Mouse (Mus musculus): Measurements from ENCODE around the gene Rbp4. TPM values are rescaled to one million over a fixed set of nuclear protein-coding genes. Genes with fewer than 3 reads are reported as not detected.

Gene Rbp4
- 1.1 and 1.3 TPM in 2 replicates for polyA plus RNA-seq (2015; fragmentation: Nextera tagmentation; extraction: Ambion mirVana)

DNA sequence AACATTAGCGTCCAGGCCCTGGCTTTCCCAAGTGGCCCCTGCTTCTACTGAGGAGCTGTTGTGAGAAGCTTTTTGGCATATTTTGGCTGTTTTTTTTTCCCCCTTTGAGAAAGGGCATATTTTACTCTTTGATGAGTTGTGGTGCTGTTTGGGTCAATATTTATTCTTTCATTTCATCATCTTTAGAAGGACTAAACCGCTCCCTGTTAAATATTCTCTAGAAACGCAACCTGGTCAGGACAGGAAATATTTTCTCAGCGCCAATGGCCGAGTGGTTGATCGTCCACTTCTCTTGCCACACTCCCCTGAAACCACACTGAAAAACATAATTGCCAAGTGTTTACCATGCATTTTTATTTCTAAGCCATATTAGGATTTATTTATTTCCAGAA is at the start of gene Rbp4:
TSS of gene Rbp4 (minus strand) at position 63 of the 392 bp plus-strand sequence.
- no peak for ATAC-seq
- H3K4me1 ChIP-seq (replicated peaks; ENCODE audit: control insufficient read depth, insufficient read depth, low read length), result peaks cover 10% of the 10 kb centered on the region
- no peak within 1 kb of the TSS for H3K27ac ChIP-seq (ENCODE audit: low read length)
- H3K36me3 ChIP-seq (ENCODE audit: control insufficient read depth, insufficient read depth), result no peaks in the 10 kb centered on the region
- peaks cover 14% of the 10 kb centered on the region for H3K27me3 ChIP-seq (replicated peaks; ENCODE audit: control insufficient read depth, insufficient read depth, low read length)
- peak within 1 kb of the TSS; percentile 61 for H3K9ac ChIP-seq (replicated peaks; ENCODE audit: low read depth, low read length)
- 72% methylated on average over 6 of the region's 6 CpGs for WGBS
- H3K4me3 ChIP-seq (replicated peaks; ENCODE audit: low read length), result peak within 1 kb of the TSS; percentile 59
- no peaks in the 10 kb centered on the region for H3K9me3 ChIP-seq (ENCODE audit: control insufficient read depth, low read length)
- peak within 1 kb of the TSS; percentile 83 for H3K4me2 ChIP-seq (ENCODE audit: low read length)

GRCm38 (mm10) chr19:38164633-38165032 is 39.6 kb upstream of the Rbp4 start:
- H3K27me3 ChIP-seq (replicated peaks; ENCODE audit: control insufficient read depth, insufficient read depth, low read length), result no peaks in the 10 kb centered on the region
- no peaks in the 10 kb centered on the region for H3K9me3 ChIP-seq (ENCODE audit: control insufficient read depth, low read length)
- no peak for ATAC-seq
- WGBS, result 46% methylated on average over 2 of the region's 2 CpGs
- no peaks in the 10 kb centered on the region for H3K4me1 ChIP-seq (replicated peaks; ENCODE audit: control insufficient read depth, insufficient read depth, low read length)
- no peak overlapping the region for H3K4me2 ChIP-seq (ENCODE audit: low read length)
- no peak overlapping the region for H3K9ac ChIP-seq (replicated peaks; ENCODE audit: low read depth, low read length)
- H3K27ac ChIP-seq (ENCODE audit: low read length), result no peak overlapping the region
- no peaks in the 10 kb centered on the region for H3K36me3 ChIP-seq (ENCODE audit: control insufficient read depth, insufficient read depth)
- no peak overlapping the region for H3K4me3 ChIP-seq (replicated peaks; ENCODE audit: low read length)

DNA sequence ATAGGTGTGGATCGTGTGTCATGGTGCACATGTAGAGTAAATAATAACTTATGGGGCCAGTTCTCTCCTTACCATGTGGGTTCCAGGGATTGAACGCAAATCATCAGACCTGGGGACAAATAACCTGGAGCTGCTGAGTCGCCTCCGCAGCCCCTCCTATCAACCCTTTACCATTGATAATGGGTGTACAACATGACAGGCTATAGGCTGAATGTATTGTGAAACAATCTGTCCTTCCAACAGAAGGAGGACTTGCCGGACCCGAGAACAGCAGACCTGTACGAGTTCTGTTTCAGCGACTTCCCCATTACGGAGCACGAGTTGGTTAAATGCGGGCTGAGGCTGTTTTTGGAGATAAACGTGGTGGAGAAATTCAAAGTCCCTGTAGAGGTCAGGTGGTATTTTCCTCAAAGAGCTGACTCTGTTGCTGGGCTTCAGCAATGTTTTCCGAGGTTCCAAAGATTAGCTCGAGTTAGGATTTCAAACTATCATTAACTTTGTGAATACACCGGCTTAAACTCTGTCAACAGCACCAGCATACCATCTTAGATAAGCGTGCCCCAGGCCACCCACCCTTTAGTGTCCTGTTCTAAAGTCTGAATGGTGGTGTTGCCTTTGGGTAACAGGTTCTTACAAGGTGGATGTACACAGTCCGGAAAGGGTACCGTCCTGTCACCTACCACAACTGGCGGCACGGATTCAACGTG is 36.7 kb upstream of the Rbp4 start:
- no peak for ATAC-seq
- Histone ChIP-seq H3K4me2 (ENCODE audit: low read length) (no peak overlapping the region), H3K27me3 (replicated peaks; ENCODE audit: control insufficient read depth, insufficient read depth, low read length) (no peaks in the 10 kb centered on the region), H3K9ac (replicated peaks; ENCODE audit: low read depth, low read length) (no peak overlapping the region), H3K27ac (ENCODE audit: low read length) (no peak overlapping the region), H3K36me3 (ENCODE audit: control insufficient read depth, insufficient read depth) (no peaks in the 10 kb centered on the region), H3K4me3 (replicated peaks; ENCODE audit: low read length) (no peak overlapping the region), H3K4me1 (replicated peaks; ENCODE audit: control insufficient read depth, insufficient read depth, low read length) (no peaks in the 10 kb centered on the region), H3K9me3 (ENCODE audit: control insufficient read depth, low read length) (no peaks in the 10 kb centered on the region)
- 94% methylated on average over 21 of the region's 21 CpGs for WGBS

GRCm38 (mm10) chr19:38156243-38156642 is 31.2 kb upstream of the Rbp4 start:
- Histone ChIP-seq H3K9ac (replicated peaks; ENCODE audit: low read depth, low read length) (no peak overlapping the region), H3K4me3 (replicated peaks; ENCODE audit: low read length) (no peak overlapping the region), H3K27me3 (replicated peaks; ENCODE audit: control insufficient read depth, insufficient read depth, low read length) (no peaks in the 10 kb centered on the region), H3K27ac (ENCODE audit: low read length) (no peak overlapping the region), H3K4me2 (ENCODE audit: low read length) (no peak overlapping the region), H3K36me3 (ENCODE audit: control insufficient read depth, insufficient read depth) (no peaks in the 10 kb centered on the region), H3K9me3 (ENCODE audit: control insufficient read depth, low read length) (no peaks in the 10 kb centered on the region), H3K4me1 (replicated peaks; ENCODE audit: control insufficient read depth, insufficient read depth, low read length) (no peaks in the 10 kb centered on the region)
- WGBS, result 98% methylated on average over 1 of the region's 1 CpGs
- ATAC-seq, result no peak

DNA sequence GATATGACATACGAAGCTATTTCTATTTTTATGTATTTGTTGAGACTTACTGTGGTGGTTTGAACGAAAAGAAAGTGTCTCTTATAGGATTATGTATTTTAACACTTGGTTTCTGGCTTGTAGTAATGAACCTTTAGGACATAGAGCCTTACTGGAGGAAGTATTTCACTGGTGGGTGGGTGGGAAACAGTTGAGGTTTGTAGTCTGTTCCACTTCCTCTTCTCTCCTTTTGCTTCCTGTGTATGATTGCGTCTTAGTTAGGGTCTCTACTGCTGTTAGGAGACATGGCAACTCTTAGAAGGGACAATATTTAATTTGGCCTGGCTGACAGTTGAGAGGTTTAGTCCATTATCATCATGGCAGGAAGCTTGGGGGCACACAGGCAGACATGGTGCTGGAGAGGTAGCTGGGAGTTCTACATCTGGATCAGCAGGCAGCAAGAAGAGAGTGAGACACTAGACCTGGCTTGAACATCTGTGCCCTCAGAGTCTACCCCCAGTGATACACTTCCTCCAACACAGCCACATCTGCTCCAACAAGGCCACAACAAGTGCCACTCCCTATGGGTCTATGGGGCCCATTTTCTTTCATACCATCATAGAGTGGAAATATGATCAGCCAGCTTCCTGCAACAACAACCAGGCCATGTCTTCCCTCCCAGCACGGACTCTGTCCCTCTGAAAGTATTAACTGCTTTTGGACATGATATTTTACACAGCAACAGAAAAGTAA is 18.6 kb upstream of the Rbp4 start:
- H3K4me2 ChIP-seq (ENCODE audit: low read length), result no peak overlapping the region
- no peaks in the 10 kb centered on the region for H3K27me3 ChIP-seq (replicated peaks; ENCODE audit: control insufficient read depth, insufficient read depth, low read length)
- WGBS, result 79% methylated on average over 4 of the region's 4 CpGs
- H3K27ac ChIP-seq (ENCODE audit: low read length), result no peak overlapping the region
- no peak overlapping the region for H3K9ac ChIP-seq (replicated peaks; ENCODE audit: low read depth, low read length)
- no peaks in the 10 kb centered on the region for H3K9me3 ChIP-seq (ENCODE audit: control insufficient read depth, low read length)
- no peaks in the 10 kb centered on the region for H3K4me1 ChIP-seq (replicated peaks; ENCODE audit: control insufficient read depth, insufficient read depth, low read length)
- ATAC-seq, result no peak
- no peaks in the 10 kb centered on the region for H3K36me3 ChIP-seq (ENCODE audit: control insufficient read depth, insufficient read depth)
- no peak overlapping the region for H3K4me3 ChIP-seq (replicated peaks; ENCODE audit: low read length)

GRCm38 (mm10) chr19:38134806-38135205 is 9.7 kb upstream of the Rbp4 start:
- H3K4me3 ChIP-seq (replicated peaks; ENCODE audit: low read length), result no peak overlapping the region
- no peaks in the 10 kb centered on the region for H3K27me3 ChIP-seq (replicated peaks; ENCODE audit: control insufficient read depth, insufficient read depth, low read length)
- H3K4me2 ChIP-seq (ENCODE audit: low read length), result no peak overlapping the region
- H3K27ac ChIP-seq (ENCODE audit: low read length), result no peak overlapping the region
- H3K36me3 ChIP-seq (ENCODE audit: control insufficient read depth, insufficient read depth), result no peaks in the 10 kb centered on the region
- no peak for ATAC-seq
- H3K9me3 ChIP-seq (ENCODE audit: control insufficient read depth, low read length), result no peaks in the 10 kb centered on the region
- whole genome bisulfite sequencing, result 94% methylated on average over 6 of the region's 6 CpGs
- H3K9ac ChIP-seq (replicated peaks; ENCODE audit: low read depth, low read length), result no peak overlapping the region
- no peaks in the 10 kb centered on the region for H3K4me1 ChIP-seq (replicated peaks; ENCODE audit: control insufficient read depth, insufficient read depth, low read length)

DNA sequence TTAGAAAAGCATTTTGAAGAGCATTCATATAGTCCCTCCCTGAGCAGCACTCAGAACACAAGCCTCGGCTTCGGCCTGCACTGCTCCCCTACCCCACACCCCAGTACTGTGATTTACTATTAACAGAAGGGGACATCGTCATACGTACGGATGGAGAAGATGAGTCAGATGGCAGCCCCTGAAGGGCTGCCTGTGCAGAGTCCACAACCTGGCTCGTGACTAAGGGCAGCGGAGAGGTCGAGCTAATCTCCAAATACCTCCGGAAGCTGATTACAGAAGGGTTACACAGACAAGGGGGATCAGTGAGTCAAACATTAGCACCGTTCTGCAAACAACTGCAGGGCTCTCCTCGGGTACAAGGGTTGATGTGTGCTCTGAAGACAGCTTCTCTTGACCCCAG is 8.9 kb upstream of the Rbp4 start:
- 79% methylated on average over 11 of the region's 11 CpGs for WGBS
- ATAC-seq, result no peak
- no peak overlapping the region for H3K27ac ChIP-seq (ENCODE audit: low read length)

DNA sequence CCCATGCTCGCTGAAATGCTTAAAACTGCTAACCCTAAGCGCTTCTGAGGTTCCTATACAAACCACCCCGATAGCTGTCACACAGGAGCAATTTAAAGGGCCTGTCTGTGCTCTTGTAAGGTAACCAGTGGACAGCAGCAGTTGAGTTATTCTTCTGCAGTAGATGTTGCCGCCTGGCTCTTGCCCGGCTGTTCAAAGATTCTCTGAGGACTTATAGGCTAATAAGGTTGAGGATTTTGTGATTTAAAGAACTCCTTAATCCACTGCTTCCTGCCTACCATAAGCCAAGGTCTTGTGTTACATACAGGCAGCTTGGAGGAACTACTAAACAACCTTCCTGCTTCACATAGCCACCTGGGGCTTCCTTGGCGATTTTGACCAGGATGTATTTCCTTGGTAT is 7.4 kb upstream of the Rbp4 start, which contains the start of gene Pde6c:
TSS of gene Pde6c (plus strand) at position 301 of the 400 bp plus-strand sequence.
- no peak for ATAC-seq
- Histone ChIP-seq H3K27me3 (replicated peaks; ENCODE audit: control insufficient read depth, insufficient read depth, low read length) (no peaks in the 10 kb centered on the region), H3K27ac (ENCODE audit: low read length) (no peak within 1 kb of the TSS), H3K36me3 (ENCODE audit: control insufficient read depth, insufficient read depth) (no peaks in the 10 kb centered on the region), H3K4me3 (replicated peaks; ENCODE audit: low read length) (no peak within 1 kb of the TSS), H3K9me3 (ENCODE audit: control insufficient read depth, low read length) (no peaks in the 10 kb centered on the region), H3K4me1 (replicated peaks; ENCODE audit: control insufficient read depth, insufficient read depth, low read length) (no peaks in the 10 kb centered on the region), H3K9ac (replicated peaks; ENCODE audit: low read depth, low read length) (no peak within 1 kb of the TSS), H3K4me2 (ENCODE audit: low read length) (no peak within 1 kb of the TSS)
- WGBS, result 80% methylated on average over 6 of the region's 6 CpGs

More for the DNA sequence above, 8.9 kb upstream of the Rbp4 start:
- no peak overlapping the region for H3K9ac ChIP-seq (replicated peaks; ENCODE audit: low read depth, low read length)
- H3K36me3 ChIP-seq (ENCODE audit: control insufficient read depth, insufficient read depth), result no peaks in the 10 kb centered on the region
- no peaks in the 10 kb centered on the region for H3K9me3 ChIP-seq (ENCODE audit: control insufficient read depth, low read length)
- H3K4me3 ChIP-seq (replicated peaks; ENCODE audit: low read length), result no peak overlapping the region
- no peaks in the 10 kb centered on the region for H3K27me3 ChIP-seq (replicated peaks; ENCODE audit: control insufficient read depth, insufficient read depth, low read length)
- H3K4me1 ChIP-seq (replicated peaks; ENCODE audit: control insufficient read depth, insufficient read depth, low read length), result no peaks in the 10 kb centered on the region
- H3K4me2 ChIP-seq (ENCODE audit: low read length), result no peak overlapping the region

- Histone ChIP-seq H3K27me3 (replicated peaks; ENCODE audit: control insufficient read depth, insufficient read depth, low read length) (peaks cover 14% of the 10 kb centered on the region), H3K9me3 (ENCODE audit: control insufficient read depth, low read length) (no peaks in the 10 kb centered on the region), H3K9ac (replicated peaks; ENCODE audit: low read depth, low read length) (no peak overlapping the region), H3K4me1 (replicated peaks; ENCODE audit: control insufficient read depth, insufficient read depth, low read length) (peaks cover 10% of the 10 kb centered on the region), H3K4me2 (ENCODE audit: low read length) (no peak overlapping the region), H3K4me3 (replicated peaks; ENCODE audit: low read length) (no peak overlapping the region), H3K27ac (ENCODE audit: low read length) (no peak overlapping the region), H3K36me3 (ENCODE audit: control insufficient read depth, insufficient read depth) (no peaks in the 10 kb centered on the region)
- no peak for ATAC-seq
- WGBS, result 77% methylated on average over 8 of the region's 8 CpGs
These were observed 1.6 kb upstream of the Rbp4 start for GRCm38 (mm10) chr19:38126656-38127055.
